Mouse (Mus musculus) forebrain, embryonic 11.5 days (tissue): ENCODE measurements at regions not wholly inside any gene's neighbourhood (a gene's known extent, or its start where the extent isn't known, plus 50 kb on each side); places are given as distances from the start of the nearest gene placed in this dataset.
A peak's percentile ranks its signal among the peaks of the same experiment; 100 is the strongest.

Experiments
- ATAC-seq: fragments of 200-750 bp; cut with Nextera tagmentation; replicated peaks from 2 replicates; pipeline ENCODE4 v1.8.0; 2017; ENCODE audit warnings: moderate TSS enrichment; ENCODE audit not compliant: low FRiP score
- DNase-seq: peaks from one replicate; pipeline ENCODE4 v3.0.0-alpha.2; 2017; ENCODE audit warnings: low spot score
- H3K27ac ChIP-seq: fragments of 300-500 bp; sonication (generic); 2 replicates; pipeline ENCODE4 v1.5.1; 2014; ENCODE audit warnings: low read depth, low read length
- H3K27me3 ChIP-seq: fragments of 300-500 bp; sonication (generic); 2 replicates; pipeline ENCODE4 v1.6.1; 2014; ENCODE audit warnings: mild to moderate bottlenecking, low read length, mixed read lengths; ENCODE audit not compliant: control insufficient read depth, insufficient read depth
- H3K36me3 ChIP-seq: fragments of 300-500 bp; sonication (generic); 2 replicates; pipeline ENCODE4 v1.6.1; 2014; ENCODE audit warnings: mild to moderate bottlenecking, low read length, moderate library complexity, mixed read lengths; ENCODE audit not compliant: control insufficient read depth, insufficient read depth
- H3K4me1 ChIP-seq: fragments of 300-500 bp; sonication (generic); replicated peaks from 2 replicates; pipeline ENCODE4 v1.6.1; 2014; ENCODE audit warnings: low read length, mixed read lengths; ENCODE audit not compliant: control insufficient read depth, insufficient read depth
- H3K4me2 ChIP-seq: fragments of 300-500 bp; sonication (generic); 2 replicates; pipeline ENCODE4 v1.6.1; 2014; ENCODE audit warnings: low read depth, mild to moderate bottlenecking, low read length, moderate library complexity, mixed read lengths; ENCODE audit not compliant: severe bottlenecking
- H3K4me3 ChIP-seq: fragments of 300-500 bp; sonication (generic); 2 replicates; pipeline ENCODE4 v1.5.1; 2014; ENCODE audit warnings: low read depth, low read length
- H3K9ac ChIP-seq: fragments of 300-500 bp; sonication (generic); 2 replicates; pipeline ENCODE4 v1.6.1; 2014; ENCODE audit warnings: low read length
- H3K9me3 ChIP-seq: fragments of 300-500 bp; sonication (generic); 2 replicates; pipeline ENCODE4 v1.6.1; 2016; ENCODE audit warnings: low read length, mixed read lengths; ENCODE audit not compliant: control insufficient read depth
- WGBS: fragments of 180-500 bp; shearing (Covaris S2); extraction: QIAGEN DNeasy Blood & Tissue Kit; methylation state at CpG from one replicate; pipeline ENCODE4 v1.1.7; 2014; 5-methylcytosine and 5-hydroxymethylcytosine counted together

DNA sequence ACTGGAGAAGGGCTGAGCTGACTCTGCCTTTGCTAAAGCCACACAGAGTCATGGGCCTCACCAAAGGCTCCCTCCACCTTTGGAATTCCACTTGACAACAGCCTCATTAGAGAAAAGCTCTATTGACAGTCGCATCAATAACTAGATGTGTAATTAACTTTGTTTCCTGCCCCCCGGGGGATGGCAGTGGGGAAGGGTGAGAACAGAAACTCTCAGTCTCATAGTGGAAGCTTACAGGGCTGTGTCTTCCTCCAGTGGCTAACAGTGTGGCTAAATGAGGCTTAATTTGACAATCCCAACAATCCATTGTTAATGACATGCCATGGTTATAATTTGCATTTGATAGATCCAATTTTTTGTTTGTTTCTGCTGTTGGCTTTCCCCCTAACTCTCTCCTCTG, 164.5 kb upstream of the Tox3 start:
- ATAC-seq, result no peak
- Histone ChIP-seq H3K4me2 (no peak overlapping the region), H3K27me3 (no peaks in the 10 kb centered on the region), H3K36me3 (no peaks in the 10 kb centered on the region), H3K4me1 (no peaks in the 10 kb centered on the region), H3K27ac (no peak overlapping the region), H3K9ac (no peak overlapping the region), H3K4me3 (no peak overlapping the region), H3K9me3 (no peaks in the 10 kb centered on the region)
- DNase-seq, result no peak
- WGBS, result 23% methylated on average over 2 of the region's 2 CpGs

DNA sequence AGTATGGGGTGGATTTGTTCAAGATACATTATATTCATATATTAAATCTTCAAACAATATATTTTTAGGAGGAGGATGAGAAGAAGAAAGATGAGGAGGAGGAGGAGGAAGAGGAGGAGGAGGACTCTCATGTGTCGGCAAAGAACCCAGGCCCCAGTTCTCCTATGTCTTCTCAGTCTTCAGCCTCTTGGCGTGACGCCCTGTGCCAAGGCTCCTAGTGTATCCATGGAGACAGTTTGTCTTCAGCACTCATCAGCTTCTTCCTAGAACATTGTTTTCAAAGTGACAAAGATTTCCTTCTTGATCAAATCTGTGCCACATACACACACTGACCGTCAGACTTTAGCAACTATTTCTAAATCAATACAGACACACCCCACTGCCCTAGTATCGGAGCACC, 156.4 kb upstream of the Tox3 start:
- 95% methylated on average over 5 of the region's 5 CpGs for WGBS
- no peaks in the 10 kb centered on the region for H3K27me3 ChIP-seq
- H3K9ac ChIP-seq, result no peak overlapping the region

GRCm38 (mm10) chr8:90503306-90503705, 155.2 kb upstream of the Tox3 start:
- Histone ChIP-seq H3K27ac (no peak overlapping the region), H3K4me3 (no peak overlapping the region), H3K4me2 (no peak overlapping the region), H3K27me3 (no peaks in the 10 kb centered on the region), H3K9me3 (no peaks in the 10 kb centered on the region), H3K9ac (no peak overlapping the region), H3K4me1 (no peaks in the 10 kb centered on the region), H3K36me3 (no peaks in the 10 kb centered on the region)
- no peak for ATAC-seq
- 51% methylated on average over 2 of the region's 2 CpGs for WGBS
- no peak for DNase-seq

More for the DNA sequence above, 156.4 kb upstream of the Tox3 start:
- Histone ChIP-seq H3K27ac (no peak overlapping the region), H3K4me1 (no peaks in the 10 kb centered on the region), H3K9me3 (no peaks in the 10 kb centered on the region), H3K36me3 (no peaks in the 10 kb centered on the region), H3K4me3 (no peak overlapping the region), H3K4me2 (no peak overlapping the region)
- DNase-seq, result no peak
- no peak for ATAC-seq

GRCm38 (mm10) chr8:90502879-90503278, 154.7 kb upstream of the Tox3 start:
- ATAC-seq (no peak), DNase-seq (no peak)
- Histone ChIP-seq H3K9ac (no peak overlapping the region), H3K4me1 (no peaks in the 10 kb centered on the region), H3K27ac (no peak overlapping the region), H3K4me2 (no peak overlapping the region), H3K36me3 (no peaks in the 10 kb centered on the region), H3K9me3 (no peaks in the 10 kb centered on the region), H3K27me3 (no peaks in the 10 kb centered on the region), H3K4me3 (no peak overlapping the region)
- 84% methylated on average over 2 of the region's 2 CpGs for WGBS

- no peaks in the 10 kb centered on the region for H3K36me3 ChIP-seq
- H3K9ac ChIP-seq, result no peak overlapping the region
- H3K27ac ChIP-seq, result no peak overlapping the region
- peaks cover 14% of the 10 kb centered on the region; the same call in 1 of the 2 replicates for H3K4me1 ChIP-seq
- no peak overlapping the region for H3K4me2 ChIP-seq
- 54% methylated on average over 1 of the region's 1 CpGs for WGBS
- no peak overlapping the region for H3K4me3 ChIP-seq
- DNase-seq (no peak), ATAC-seq (no peak)
- no peaks in the 10 kb centered on the region for H3K27me3 ChIP-seq
- H3K9me3 ChIP-seq, result no peaks in the 10 kb centered on the region
These were observed 151.2 kb upstream of the Tox3 start for GRCm38 (mm10) chr8:90499315-90499714.

DNA sequence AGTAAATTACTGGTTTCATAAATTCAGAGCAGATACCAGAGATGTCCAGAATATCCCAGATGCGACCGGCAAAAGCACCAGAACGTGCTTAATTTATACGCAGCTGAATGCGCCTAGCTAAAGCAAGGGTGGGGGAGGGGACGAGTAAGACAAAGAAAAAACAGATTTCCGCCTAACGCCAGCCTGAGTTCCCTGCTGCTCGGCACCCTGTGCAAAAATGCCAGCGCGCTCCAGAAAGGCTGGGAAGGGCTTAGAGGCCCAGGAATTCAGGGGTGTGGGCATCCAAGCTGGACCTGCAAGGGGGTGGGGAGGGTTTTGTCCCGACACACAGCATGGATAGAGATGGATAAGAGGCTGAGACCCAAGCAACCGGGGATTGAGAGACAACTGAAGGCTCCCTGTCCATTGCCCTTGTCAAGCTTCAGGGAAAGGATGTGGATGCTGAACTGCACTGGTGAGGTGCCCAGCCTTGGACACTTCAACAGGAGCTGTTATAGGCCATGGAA, 148.6 kb upstream of the Tox3 start:
- H3K4me1 ChIP-seq, result peaks cover 14% of the 10 kb centered on the region; the same call in 1 of the 2 replicates
- WGBS, result 1% methylated on average over 13 of the region's 13 CpGs
- DNase-seq (peak; percentile 82), ATAC-seq (peak; percentile 87)
- no peaks in the 10 kb centered on the region for H3K27me3 ChIP-seq
- no peaks in the 10 kb centered on the region for H3K36me3 ChIP-seq
- H3K9ac ChIP-seq, result peak overlapping the region; percentile 64
- H3K4me2 ChIP-seq, result peak overlapping the region; percentile 45; the same call in 1 of the 2 replicates
- H3K27ac ChIP-seq, result peak overlapping the region; percentile 95
- H3K9me3 ChIP-seq, result no peaks in the 10 kb centered on the region
- no peak overlapping the region for H3K4me3 ChIP-seq

DNA sequence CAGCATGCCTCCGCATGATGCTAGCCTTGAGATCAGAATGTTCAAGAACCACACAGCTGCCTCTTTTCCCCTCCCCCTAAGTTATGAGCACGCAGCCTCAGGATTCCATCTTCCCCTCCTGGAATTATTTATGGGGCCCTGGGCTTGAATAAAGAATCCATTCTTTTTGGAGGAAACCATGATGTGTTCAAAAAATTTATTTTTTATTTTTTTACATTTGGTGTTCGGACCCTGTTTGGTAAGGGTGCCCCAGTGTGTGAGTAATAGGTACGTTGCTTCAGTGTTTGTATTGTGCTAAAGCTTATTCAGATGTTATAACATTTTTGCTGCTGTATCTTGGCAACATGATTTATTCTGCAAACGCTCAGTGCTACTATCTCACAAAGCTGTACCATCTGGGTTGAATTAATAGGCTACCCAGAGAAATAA, 147.8 kb upstream of the Tox3 start:
- WGBS, result 20% methylated on average over 5 of the region's 5 CpGs

GRCm38 (mm10) chr8:90492521-90493225, 144.5 kb upstream of the Tox3 start:
- Histone ChIP-seq H3K4me2 (no peak overlapping the region), H3K9me3 (no peaks in the 10 kb centered on the region), H3K4me1 (peaks cover 18% of the 10 kb centered on the region; the same call in 1 of the 2 replicates), H3K9ac (no peak overlapping the region), H3K36me3 (no peaks in the 10 kb centered on the region), H3K27me3 (no peaks in the 10 kb centered on the region), H3K27ac (no peak overlapping the region), H3K4me3 (no peak overlapping the region)
- ATAC-seq (no peak), DNase-seq (no peak)
- 69% methylated on average over 14 of the region's 14 CpGs for WGBS

More for the DNA sequence above, 147.8 kb upstream of the Tox3 start:
- H3K4me3 ChIP-seq, result no peak overlapping the region
- H3K4me2 ChIP-seq, result no peak overlapping the region
- H3K9me3 ChIP-seq, result no peaks in the 10 kb centered on the region
- H3K27me3 ChIP-seq, result no peaks in the 10 kb centered on the region
- peak overlapping the region; percentile 95 for H3K27ac ChIP-seq
- ATAC-seq (peak; percentile 60), DNase-seq (no peak)
- H3K36me3 ChIP-seq, result no peaks in the 10 kb centered on the region
- no peak overlapping the region for H3K9ac ChIP-seq
- peaks cover 18% of the 10 kb centered on the region; the same call in 1 of the 2 replicates for H3K4me1 ChIP-seq

DNA sequence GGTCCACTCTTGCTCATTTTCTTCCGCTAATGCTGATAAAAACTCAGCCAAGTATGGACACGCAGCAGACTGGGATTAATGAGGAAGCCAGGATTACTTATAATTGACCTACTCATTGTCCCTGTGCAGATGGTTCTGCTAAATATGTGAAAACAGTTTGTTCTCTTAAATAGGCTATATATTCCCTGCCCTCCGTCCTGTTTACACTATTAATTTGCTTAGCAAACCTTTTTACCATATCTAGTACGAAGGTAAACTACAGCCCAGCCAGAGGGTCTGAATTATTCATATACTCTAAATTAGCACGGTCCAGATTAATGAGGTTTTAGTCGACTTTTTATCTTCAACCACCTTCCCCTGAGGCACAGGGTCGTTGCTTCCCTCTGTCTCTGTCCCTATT, 143.5 kb upstream of the Tox3 start:
- Histone ChIP-seq H3K4me2 (no peak overlapping the region), H3K27ac (no peak overlapping the region), H3K9ac (no peak overlapping the region), H3K4me1 (peaks cover 10% of the 10 kb centered on the region; the same call in 1 of the 2 replicates), H3K4me3 (no peak overlapping the region), H3K9me3 (no peaks in the 10 kb centered on the region), H3K27me3 (no peaks in the 10 kb centered on the region), H3K36me3 (no peaks in the 10 kb centered on the region)
- DNase-seq (no peak), ATAC-seq (no peak)
- 54% methylated on average over 7 of the region's 7 CpGs for WGBS
